Mouse (Mus musculus) hindbrain, postnatal 0 days (tissue): ENCODE data around the gene Trex1. TPM values are rescaled to one million over a fixed set of nuclear protein-coding genes. Genes with fewer than 3 reads are reported as not detected.
A peak's percentile ranks its signal among the peaks of the same experiment; 100 is the strongest.

Source experiments
- ATAC-seq: fragments of 200-750 bp; cut with Nextera tagmentation; 2 replicates; pipeline ENCODE4 v1.8.0; 2017; ENCODE audit warnings: mild to moderate bottlenecking, moderate TSS enrichment, moderate library complexity
- DNase-seq: peaks from one replicate; pipeline ENCODE4 v3.0.0-alpha.2; 2015; ENCODE audit warnings: low spot score
- H3K27ac ChIP-seq: fragments of 300-500 bp; sonication (generic); 2 replicates; pipeline ENCODE4 v1.5.1; 2014; ENCODE audit warnings: mild to moderate bottlenecking
- H3K27me3 ChIP-seq: fragments of 300-500 bp; sonication (generic); 2 replicates; pipeline ENCODE4 v1.6.1; 2014; ENCODE audit warnings: low read length, mixed read lengths; ENCODE audit not compliant: insufficient read depth
- H3K36me3 ChIP-seq: fragments of 300-500 bp; sonication (generic); 2 replicates; pipeline ENCODE4 v1.6.1; 2014; ENCODE audit warnings: low read length, mixed read lengths; ENCODE audit not compliant: insufficient read depth
- H3K4me1 ChIP-seq: fragments of 300-500 bp; sonication (generic); 2 replicates; pipeline ENCODE4 v1.6.1; 2014; ENCODE audit warnings: antibody characterized with exemption, low read length, mixed read lengths; ENCODE audit not compliant: insufficient read depth
- H3K4me2 ChIP-seq: fragments of 300-500 bp; sonication (generic); 2 replicates; pipeline ENCODE4 v1.6.1; 2014; ENCODE audit warnings: low read depth, mild to moderate bottlenecking, low read length, moderate library complexity, mixed read lengths
- H3K4me3 ChIP-seq: fragments of 300-500 bp; sonication (generic); 2 replicates; pipeline ENCODE4 v1.5.1; 2014; ENCODE audit warnings: low read length
- H3K9ac ChIP-seq: fragments of 300-500 bp; sonication (generic); replicated peaks from 2 replicates; pipeline ENCODE4 v1.6.1; 2014; ENCODE audit warnings: mild to moderate bottlenecking, low read length, moderate library complexity, mixed read lengths
- H3K9me3 ChIP-seq: fragments of 300-500 bp; sonication (generic); 2 replicates; pipeline ENCODE4 v1.6.1; 2016; ENCODE audit warnings: low read length, mixed read lengths
- CTCF ChIP-seq: IDR thresholded peaks from 2 replicates; pipeline ENCODE4 v1.5.1; 2016; ENCODE audit warnings: antibody characterized with exemption, control low read depth, low read depth
- WGBS: fragments of 180-500 bp; shearing (Covaris S2); extraction: QIAGEN DNeasy Blood & Tissue Kit; methylation state at CpG from one replicate; pipeline ENCODE4 v1.1.7; 2014; 5-methylcytosine and 5-hydroxymethylcytosine counted together
- polyA plus RNA-seq: library from polyadenylated mRNA; unstranded; fragments of >200 nt; fragmentation: Nextera tagmentation; extraction: Ambion mirVana; gene quantifications from 2 replicates; pipeline ENCODE4 v1.2.1, GENCODE M21; 2015
- total RNA-seq: library from RNA; depleted of rRNA; stranded (reverse); fragments of >200 nt; gene quantifications from 2 replicates; pipeline ENCODE4 v1.2.3, GENCODE M21; 2014

Gene Trex1
- total and polyA plus RNA-seq, 2 experiments from 2014 or later, result 14.3 to 20.1 TPM

- DNase-seq (no peak), ATAC-seq (no peak)
- H3K4me3 ChIP-seq, result no peak overlapping the region
- no peaks in the 10 kb centered on the region for H3K9me3 ChIP-seq
- peaks cover 9% of the 10 kb centered on the region for H3K4me1 ChIP-seq
- H3K27me3 ChIP-seq, result no peaks in the 10 kb centered on the region
- no peak overlapping the region for H3K9ac ChIP-seq
- no peak for TF ChIP-seq CTCF
- no peak overlapping the region for H3K4me2 ChIP-seq
- no peak overlapping the region for H3K27ac ChIP-seq
- H3K36me3 ChIP-seq, result peaks cover 9% of the 10 kb centered on the region; the same call in 1 of the 2 replicates
- WGBS, result 91% methylated on average over 9 of the region's 9 CpGs
These were observed 6.9 kb downstream of the Trex1 start for GRCm38 (mm10) chr9:109052490-109053260.

- TF ChIP-seq CTCF, result no peak
- Histone ChIP-seq H3K27ac (no peak overlapping the region), H3K9me3 (no peaks in the 10 kb centered on the region), H3K4me3 (no peak overlapping the region), H3K9ac (no peak overlapping the region), H3K4me1 (peaks cover 9% of the 10 kb centered on the region), H3K4me2 (no peak overlapping the region), H3K36me3 (peaks cover 1% of the 10 kb centered on the region; the same call in 1 of the 2 replicates), H3K27me3 (no peaks in the 10 kb centered on the region)
- ATAC-seq (no peak), DNase-seq (no peak)
- WGBS, result 87% methylated on average over 10 of the region's 10 CpGs
These were observed 7.7 kb downstream of the Trex1 start for GRCm38 (mm10) chr9:109051651-109052489.

GRCm38 (mm10) chr9:109051011-109051501, 8.5 kb downstream of the Trex1 start:
- Histone ChIP-seq H3K36me3 (no peaks in the 10 kb centered on the region), H3K9me3 (no peaks in the 10 kb centered on the region), H3K4me3 (no peak overlapping the region), H3K4me1 (peaks cover 9% of the 10 kb centered on the region), H3K27me3 (no peaks in the 10 kb centered on the region), H3K4me2 (no peak overlapping the region), H3K9ac (no peak overlapping the region), H3K27ac (no peak overlapping the region)
- no peak for DNase-seq
- 91% methylated on average over 13 of the region's 13 CpGs for WGBS
- no peak for TF ChIP-seq CTCF
- ATAC-seq, result no peak

GRCm38 (mm10) chr9:109050674-109050997, 8.9 kb downstream of the Trex1 start:
- peaks cover 8% of the 10 kb centered on the region for H3K4me1 ChIP-seq
- no peak overlapping the region for H3K4me3 ChIP-seq
- no peak overlapping the region for H3K27ac ChIP-seq
- 82% methylated on average over 3 of the region's 3 CpGs for WGBS
- H3K9me3 ChIP-seq, result no peaks in the 10 kb centered on the region
- no peak overlapping the region for H3K4me2 ChIP-seq
- no peaks in the 10 kb centered on the region for H3K27me3 ChIP-seq
- DNase-seq, result no peak
- TF ChIP-seq CTCF, result no peak
- no peak for ATAC-seq
- 0 out of 2 replicates have a peak overlapping the region, but pooled peaks have one; percentile 13 for H3K9ac ChIP-seq
- no peaks in the 10 kb centered on the region for H3K36me3 ChIP-seq

GRCm38 (mm10) chr9:109049996-109050673, 9.4 kb downstream of the Trex1 start:
- no peak for DNase-seq
- ATAC-seq, result no peak
- H3K4me3 ChIP-seq, result no peak overlapping the region
- no peak for TF ChIP-seq CTCF
- H3K36me3 ChIP-seq, result no peaks in the 10 kb centered on the region
- WGBS, result 83% methylated on average over 9 of the region's 9 CpGs
- peaks cover 3% of the 10 kb centered on the region; the same call in 1 of the 2 replicates for H3K4me1 ChIP-seq
- no peaks in the 10 kb centered on the region for H3K27me3 ChIP-seq
- 0 out of 2 replicates have a peak overlapping the region, but pooled peaks have one; percentile 13 for H3K9ac ChIP-seq
- H3K9me3 ChIP-seq, result no peaks in the 10 kb centered on the region
- H3K4me2 ChIP-seq, result no peak overlapping the region
- no peak overlapping the region for H3K27ac ChIP-seq

- no peak overlapping the region for H3K4me2 ChIP-seq
- DNase-seq, result no peak
- H3K4me1 ChIP-seq, result no peaks in the 10 kb centered on the region
- no peak for TF ChIP-seq CTCF
- H3K27me3 ChIP-seq, result no peaks in the 10 kb centered on the region
- H3K9me3 ChIP-seq, result no peaks in the 10 kb centered on the region
- H3K27ac ChIP-seq, result no peak overlapping the region
- ATAC-seq, result no peak
- no peak overlapping the region for H3K9ac ChIP-seq
- WGBS, result 85% methylated on average over 7 of the region's 7 CpGs
- H3K4me3 ChIP-seq, result no peak overlapping the region
- no peaks in the 10 kb centered on the region for H3K36me3 ChIP-seq
These were observed 10.2 kb downstream of the Trex1 start for GRCm38 (mm10) chr9:109049316-109049715.
